Mouse (Mus musculus) liver, adult 2 months (tissue): ENCODE data around the gene Serpinb2.

ENCODE experiments used
- CTCF ChIP-seq: fragments of 200-500 bp; IDR thresholded peaks from 2 replicates; pipeline ENCODE4 v1.5.1; 2011; ENCODE audit warnings: low read depth, low read length, control low read depth
- POLR2A ChIP-seq: fragments of 200-500 bp; IDR thresholded peaks from 2 replicates; pipeline ENCODE4 v1.6.1; 2011; ENCODE audit warnings: low read length, control low read depth; ENCODE audit not compliant: insufficient read depth; ENCODE audit errors: extremely low read depth

DNA sequence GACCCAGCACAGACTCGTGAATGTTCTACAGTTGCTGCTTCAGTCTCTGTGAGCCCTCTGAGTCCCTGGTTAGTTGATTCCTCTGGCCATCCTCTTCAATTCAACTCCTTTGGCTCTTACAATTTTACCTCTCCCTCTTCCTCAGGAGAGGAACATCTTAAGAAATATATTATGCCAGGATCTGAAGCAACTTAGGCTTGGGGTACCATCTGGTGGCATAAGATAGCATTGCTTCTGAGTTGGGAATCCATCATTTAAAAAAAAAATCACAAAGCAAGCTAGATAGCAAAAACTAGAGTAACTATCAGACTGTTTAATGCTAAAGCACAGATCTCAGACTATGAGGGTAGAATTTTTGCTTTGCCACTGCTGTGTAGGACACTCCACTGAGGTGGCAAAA is 50.9 kb downstream of the Serpinb2 start:
- TF ChIP-seq POLR2A (no peak), CTCF (no peak)
